Mouse (Mus musculus) kidney, adult 2 months (tissue): ENCODE results near the gene Tex101. TPM values are rescaled to one million over a fixed set of nuclear protein-coding genes. Genes with fewer than 3 reads are reported as not detected.
A peak's percentile ranks its signal among the peaks of the same experiment; 100 is the strongest.

ENCODE experiments used
- DNase-seq: peaks from one replicate; pipeline ENCODE4 v3.0.0; 2021
- H3K27ac ChIP-seq: fragments of 200-500 bp; 2 replicates; pipeline ENCODE4 v1.5.1; 2012; ENCODE audit warnings: low read depth, low read length, control low read depth, inconsistent platforms; ENCODE audit not compliant: insufficient read depth
- H3K27me3 ChIP-seq: fragments of 200-500 bp; replicated peaks from 2 replicates; pipeline ENCODE4 v1.6.1; 2012; ENCODE audit warnings: mild to moderate bottlenecking, moderate library complexity, low read length, inconsistent platforms; ENCODE audit not compliant: control insufficient read depth, insufficient read depth
- H3K36me3 ChIP-seq: fragments of 200-500 bp; 2 replicates; pipeline ENCODE4 v1.6.1; 2012; ENCODE audit warnings: mild to moderate bottlenecking, moderate library complexity, low read length, inconsistent platforms; ENCODE audit not compliant: control insufficient read depth, insufficient read depth
- H3K4me1 ChIP-seq: fragments of 200-500 bp; 2 replicates; pipeline ENCODE4 v1.6.1; 2011; ENCODE audit warnings: low read length; ENCODE audit not compliant: control insufficient read depth, insufficient read depth
- H3K4me3 ChIP-seq: fragments of 200-500 bp; 2 replicates; pipeline ENCODE4 v1.5.1; 2011; ENCODE audit warnings: mild to moderate bottlenecking, low read depth, low read length, control low read depth; ENCODE audit not compliant: insufficient read depth
- CTCF ChIP-seq: fragments of 200-500 bp; conservative IDR thresholded peaks from 2 replicates; pipeline ENCODE4 v1.5.1; 2011; ENCODE audit warnings: low read depth, mild to moderate bottlenecking, control low read depth, low read length, moderate library complexity, mixed read lengths; ENCODE audit not compliant: insufficient read depth, insufficient read length
- POLR2A ChIP-seq: fragments of 200-500 bp; IDR thresholded peaks from one replicate; pipeline ENCODE4 v1.6.1; 2011; ENCODE audit warnings: low read depth, low read length, control low read depth
- WGBS: fragments of 180-500 bp; shearing (Covaris S2); methylation state at CpG from one replicate; pipeline ENCODE4 v1.1.7; 2018; 5-methylcytosine and 5-hydroxymethylcytosine counted together
- polyA plus RNA-seq: library from polyadenylated mRNA; depleted of rRNA; stranded (reverse); fragments of >200 nt; gene quantifications from 2 replicates; pipeline ENCODE4 v1.2.3, GENCODE M21; 2012

Tex101 gene
- polyA plus RNA-seq, 1 experiment = not detected

- Histone ChIP-seq H3K27me3 (no peaks in the 10 kb centered on the region), H3K4me1 (no peaks in the 10 kb centered on the region), H3K27ac (no peak overlapping the region), H3K36me3 (no peaks in the 10 kb centered on the region), H3K4me3 (no peak overlapping the region)
- no peak for DNase-seq
- TF ChIP-seq CTCF (no peak), POLR2A (no peak)
- 69% methylated on average over 7 of the region's 7 CpGs for WGBS
Observed at GRCm38 (mm10) chr7:24646486-24646885, 30.0 kb downstream of the Tex101 start.

- Histone ChIP-seq H3K36me3 (no peaks in the 10 kb centered on the region), H3K27me3 (no peaks in the 10 kb centered on the region; the same call in 1 of the 2 replicates), H3K4me3 (no peak overlapping the region), H3K4me1 (no peaks in the 10 kb centered on the region), H3K27ac (no peak overlapping the region)
- no peak for TF ChIP-seq POLR2A
- TF ChIP-seq CTCF = no peak
- 72% methylated on average over 7 of the region's 7 CpGs for WGBS
- no peak for DNase-seq
Observed at GRCm38 (mm10) chr7:24644996-24645395, 31.5 kb downstream of the Tex101 start.

- no peak overlapping the region for H3K27ac ChIP-seq
- TF ChIP-seq POLR2A (no peak), CTCF (no peak)
- no peaks in the 10 kb centered on the region for H3K4me1 ChIP-seq
- no peaks in the 10 kb centered on the region; the same call in 1 of the 2 replicates for H3K27me3 ChIP-seq
- DNase-seq = no peak
- WGBS = 72% methylated on average over 6 of the region's 6 CpGs
- no peaks in the 10 kb centered on the region for H3K36me3 ChIP-seq
- no peak overlapping the region for H3K4me3 ChIP-seq
Observed at GRCm38 (mm10) chr7:24644492-24644891, 32.0 kb downstream of the Tex101 start.

- DNase-seq = peak; percentile 68
- Histone ChIP-seq H3K4me3 (no peak overlapping the region), H3K27me3 (no peaks in the 10 kb centered on the region; the same call in 1 of the 2 replicates), H3K4me1 (no peaks in the 10 kb centered on the region), H3K36me3 (no peaks in the 10 kb centered on the region), H3K27ac (no peak overlapping the region)
- no peak for TF ChIP-seq POLR2A
- TF ChIP-seq CTCF = peak; percentile 80
- 10% methylated on average over 9 of the region's 9 CpGs for WGBS
Observed at GRCm38 (mm10) chr7:24642491-24642890, 34.0 kb downstream of the Tex101 start.

GRCm38 (mm10) chr7:24640450-24640849 lies 36.0 kb downstream of the Tex101 start:
- TF ChIP-seq POLR2A (no peak), CTCF (no peak)
- no peak for DNase-seq
- no peaks in the 10 kb centered on the region; the same call in 1 of the 2 replicates for H3K27me3 ChIP-seq
- H3K36me3 ChIP-seq = no peaks in the 10 kb centered on the region
- H3K27ac ChIP-seq = no peak overlapping the region
- no peak overlapping the region for H3K4me3 ChIP-seq
- H3K4me1 ChIP-seq = no peaks in the 10 kb centered on the region
- 48% methylated on average over 13 of the region's 13 CpGs for WGBS

- Histone ChIP-seq H3K27me3 (no peaks in the 10 kb centered on the region; the same call in 1 of the 2 replicates), H3K36me3 (no peaks in the 10 kb centered on the region), H3K27ac (no peak overlapping the region), H3K4me1 (no peaks in the 10 kb centered on the region), H3K4me3 (peak overlapping the region; percentile 48)
- peak; percentile 46 for DNase-seq
- 3% methylated on average over 35 of the region's 35 CpGs for WGBS
- no peak for TF ChIP-seq POLR2A
- TF ChIP-seq CTCF = no peak
Observed at GRCm38 (mm10) chr7:24638026-24638856, 38.2 kb downstream of the Tex101 start.

- Histone ChIP-seq H3K36me3 (no peaks in the 10 kb centered on the region), H3K27me3 (no peaks in the 10 kb centered on the region; the same call in 1 of the 2 replicates), H3K4me1 (no peaks in the 10 kb centered on the region), H3K4me3 (no peak overlapping the region), H3K27ac (no peak overlapping the region)
- TF ChIP-seq CTCF = no peak
- TF ChIP-seq POLR2A = no peak
- DNase-seq = no peak
- WGBS = 11% methylated on average over 18 of the region's 18 CpGs
Observed at GRCm38 (mm10) chr7:24637046-24637445, 39.4 kb downstream of the Tex101 start.
